Mouse (Mus musculus) limb, embryonic 13.5 days (tissue): Measurements from ENCODE around the gene March8. TPM values are rescaled to one million over a fixed set of nuclear protein-coding genes. Genes with fewer than 3 reads are reported as not detected.

Experiments used
- ATAC-seq: fragments of 200-750 bp; cut with Nextera tagmentation; 2 replicates; pipeline ENCODE4 v1.8.0; 2017; ENCODE audit warnings: low read depth, moderate number of reproducible peaks, moderate TSS enrichment; ENCODE audit not compliant: low FRiP score
- H3K27ac ChIP-seq: fragments of 300-500 bp; sonication (generic); 2 replicates; pipeline ENCODE4 v1.5.1; 2015; ENCODE audit warnings: inconsistent platforms, mild to moderate bottlenecking, moderate library complexity
- H3K27me3 ChIP-seq: fragments of 300-500 bp; sonication (generic); 2 replicates; pipeline ENCODE4 v1.6.1; 2015; ENCODE audit warnings: mild to moderate bottlenecking, inconsistent platforms
- H3K36me3 ChIP-seq: fragments of 300-500 bp; sonication (generic); 2 replicates; pipeline ENCODE4 v1.6.1; 2015; ENCODE audit warnings: inconsistent platforms, mild to moderate bottlenecking, moderate library complexity
- H3K4me1 ChIP-seq: fragments of 300-500 bp; sonication (generic); 2 replicates; pipeline ENCODE4 v1.6.1; 2015; ENCODE audit warnings: inconsistent platforms
- H3K4me2 ChIP-seq: fragments of 300-500 bp; sonication (generic); replicated peaks from 2 replicates; pipeline ENCODE4 v1.6.1; 2015; ENCODE audit warnings: inconsistent platforms, mild to moderate bottlenecking, moderate library complexity
- H3K4me3 ChIP-seq: fragments of 300-500 bp; sonication (generic); 2 replicates; pipeline ENCODE4 v1.5.1; 2015; ENCODE audit warnings: moderate library complexity, mild to moderate bottlenecking, inconsistent platforms
- H3K9ac ChIP-seq: fragments of 300-500 bp; sonication (generic); 2 replicates; pipeline ENCODE4 v1.6.1; 2015; ENCODE audit warnings: mild to moderate bottlenecking, inconsistent platforms
- H3K9me3 ChIP-seq: fragments of 300-500 bp; sonication (generic); 2 replicates; pipeline ENCODE4 v1.6.1; 2016; ENCODE audit warnings: inconsistent platforms
- WGBS: fragments of 180-500 bp; shearing (Covaris S2); methylation state at CpG from one replicate; pipeline ENCODE4 v1.1.7; 2015; 5-methylcytosine and 5-hydroxymethylcytosine counted together
- polyA plus RNA-seq: library from polyadenylated mRNA; unstranded; fragments of >200 nt; fragmentation: Nextera tagmentation; extraction: Ambion mirVana; gene quantifications from 2 replicates; pipeline ENCODE4 v1.2.1, GENCODE M21; 2015

March8 gene
- polyA plus RNA-seq, 1 experiment from 2014 or later = 24.2 TPM

DNA sequence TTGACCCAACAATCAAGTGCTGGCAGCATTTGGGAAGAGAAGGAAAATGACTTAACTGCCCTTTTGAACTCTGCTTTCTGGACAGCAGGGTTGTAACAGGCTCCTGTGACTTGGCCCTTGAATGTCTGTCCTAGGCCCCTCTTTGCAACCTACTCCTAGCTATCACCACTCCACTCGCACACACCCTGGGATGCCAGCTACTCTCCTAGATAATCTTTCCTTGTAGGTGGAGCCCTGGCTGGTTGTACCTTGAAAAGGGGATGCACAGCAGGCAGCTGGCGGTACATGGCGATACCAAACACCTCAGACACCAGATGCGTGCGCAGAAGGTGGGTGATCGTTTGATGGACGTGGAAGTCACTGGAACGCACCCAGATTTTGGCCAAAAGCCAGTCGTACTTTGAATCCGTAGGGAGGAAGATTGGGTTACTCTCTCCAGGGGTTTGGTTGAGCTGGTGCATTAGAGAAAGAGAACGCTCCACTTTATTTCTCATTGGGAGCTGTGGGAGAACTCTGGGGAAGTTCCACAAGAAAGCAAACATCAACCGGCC lies 77.4 kb downstream of the March8 start:
- Histone ChIP-seq H3K36me3 (peaks cover 7% of the 10 kb centered on the region), H3K27me3 (no peaks in the 10 kb centered on the region), H3K4me2 (no peak overlapping the region), H3K9ac (no peak overlapping the region), H3K4me1 (no peaks in the 10 kb centered on the region), H3K27ac (no peak overlapping the region), H3K9me3 (no peaks in the 10 kb centered on the region), H3K4me3 (no peak overlapping the region)
- no peak for ATAC-seq
- 86% methylated on average over 12 of the region's 12 CpGs for WGBS

DNA sequence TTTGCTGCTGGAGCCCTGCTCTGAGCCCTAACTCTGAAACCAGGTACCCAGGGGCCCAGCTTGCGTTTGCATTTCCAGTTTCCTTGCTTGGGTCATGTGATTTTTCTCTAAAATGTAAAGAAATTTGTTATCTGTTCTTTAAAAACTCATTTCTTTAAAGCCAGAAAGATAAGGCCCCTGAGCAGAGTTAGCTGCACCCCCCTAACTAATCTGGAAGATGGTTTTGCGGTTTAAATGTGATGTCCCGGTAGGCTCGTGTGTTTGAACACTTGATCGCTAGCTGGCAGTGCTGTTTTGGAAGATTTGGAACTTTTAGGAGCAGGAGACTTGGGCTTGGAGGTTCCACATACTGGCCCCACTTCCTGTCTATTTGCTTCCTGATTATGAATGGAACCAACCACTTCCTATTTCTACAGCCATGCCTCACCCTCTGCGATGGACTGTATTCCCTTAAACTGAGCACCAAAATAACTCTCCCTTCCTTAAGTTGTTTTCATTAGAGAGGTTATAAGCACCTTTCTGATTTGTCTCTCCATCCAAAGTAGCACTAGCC lies 78.3 kb downstream of the March8 start:
- Histone ChIP-seq H3K27ac (no peak overlapping the region), H3K27me3 (no peaks in the 10 kb centered on the region), H3K4me3 (no peak overlapping the region), H3K4me1 (no peaks in the 10 kb centered on the region), H3K9ac (no peak overlapping the region), H3K9me3 (no peaks in the 10 kb centered on the region), H3K36me3 (0 out of 2 replicates have a peak, but pooled peaks cover 3% of the 10 kb centered on the region), H3K4me2 (no peak overlapping the region)
- WGBS = 80% methylated on average over 6 of the region's 6 CpGs
- ATAC-seq = no peak

DNA sequence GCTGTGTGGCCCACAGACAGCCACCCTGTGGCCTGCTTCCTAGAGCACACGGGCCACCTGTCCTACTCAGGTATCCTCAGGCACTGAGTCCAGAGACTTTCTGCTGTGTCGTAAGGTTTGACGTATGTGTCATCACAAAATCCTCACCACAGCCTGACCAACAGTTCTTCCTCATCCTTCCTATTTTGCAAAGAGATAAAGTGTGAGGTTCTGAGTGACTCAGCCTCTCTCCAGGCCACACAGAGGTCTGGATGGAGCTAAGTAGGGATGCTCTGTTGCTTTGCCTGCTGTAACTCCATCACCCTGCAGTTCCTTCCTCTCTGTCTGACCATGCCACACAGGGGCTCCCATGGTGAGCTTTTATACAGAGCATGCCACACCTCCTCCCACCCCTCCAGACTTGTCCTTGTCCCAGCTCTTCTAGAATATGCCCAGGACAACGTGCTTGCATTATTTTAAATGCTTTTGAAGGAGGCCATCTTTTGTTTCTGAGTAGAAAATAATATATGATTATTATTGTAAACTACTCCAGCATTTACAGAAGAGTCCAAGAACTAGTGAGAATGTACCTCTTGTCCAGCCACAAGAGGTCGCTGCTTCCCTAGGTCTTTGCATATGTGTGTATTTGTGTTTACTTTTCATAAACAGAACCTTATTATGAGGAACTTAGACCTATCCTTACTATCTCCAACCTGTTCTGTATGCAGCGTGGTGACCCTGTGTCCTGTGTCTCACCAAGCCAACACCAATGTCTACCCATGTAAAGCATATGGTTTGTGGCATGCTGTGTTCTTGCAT lies 79.9 kb downstream of the March8 start:
- Histone ChIP-seq H3K27ac (no peak overlapping the region), H3K4me2 (no peak overlapping the region), H3K36me3 (0 out of 2 replicates have a peak, but pooled peaks cover under 1% of the 10 kb centered on the region), H3K27me3 (no peaks in the 10 kb centered on the region), H3K4me1 (no peaks in the 10 kb centered on the region), H3K9ac (no peak overlapping the region), H3K9me3 (no peaks in the 10 kb centered on the region), H3K4me3 (no peak overlapping the region)
- ATAC-seq = no peak
- WGBS = 67% methylated on average over 6 of the region's 6 CpGs

DNA sequence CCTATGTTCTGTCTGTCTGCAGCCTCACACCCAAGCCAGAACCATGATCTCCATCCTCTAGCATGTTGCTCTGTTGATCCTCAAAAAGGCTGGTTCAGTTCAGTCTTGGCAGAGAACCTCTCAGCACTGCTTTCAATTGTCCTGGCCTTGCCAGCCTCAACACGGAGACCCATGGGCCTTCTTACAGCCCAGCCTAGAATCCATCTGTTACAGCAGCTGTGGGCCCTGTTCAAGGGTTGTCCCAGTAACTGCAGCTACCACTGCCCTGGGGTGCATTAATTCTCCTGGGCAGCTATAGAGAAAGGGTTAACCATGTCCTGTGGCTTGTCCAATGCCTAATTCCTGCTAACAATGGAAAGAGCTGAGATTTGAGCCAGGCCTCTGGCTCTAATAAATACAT lies 80.7 kb downstream of the March8 start:
- no peak overlapping the region for H3K27ac ChIP-seq
- H3K27me3 ChIP-seq = no peaks in the 10 kb centered on the region
- H3K4me1 ChIP-seq = no peaks in the 10 kb centered on the region
- 57% methylated on average over 1 of the region's 1 CpGs for WGBS
- ATAC-seq = no peak
- H3K9ac ChIP-seq = no peak overlapping the region
- H3K9me3 ChIP-seq = no peaks in the 10 kb centered on the region
- H3K4me2 ChIP-seq = no peak overlapping the region
- no peaks in the 10 kb centered on the region for H3K36me3 ChIP-seq
- H3K4me3 ChIP-seq = no peak overlapping the region

DNA sequence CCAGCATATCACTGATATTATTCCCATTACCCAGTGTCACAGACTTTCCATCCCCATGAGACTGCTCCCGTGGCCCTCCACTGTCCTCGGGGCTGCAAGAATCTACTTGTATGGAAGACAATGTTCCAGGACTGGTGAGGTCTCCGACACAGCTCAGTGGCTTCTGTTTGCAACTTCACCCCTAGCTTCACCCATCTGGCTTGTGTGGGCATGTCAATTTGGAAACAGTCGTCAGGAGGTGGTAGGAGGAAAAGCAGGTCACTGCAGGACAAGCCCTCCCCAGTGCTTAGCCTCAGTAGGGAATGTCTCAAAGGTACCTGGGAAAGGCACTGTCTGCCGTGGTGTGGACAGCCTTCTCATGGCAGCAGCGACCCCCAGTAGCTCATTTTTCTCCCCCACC lies 81.9 kb downstream of the March8 start:
- no peak overlapping the region for H3K9ac ChIP-seq
- no peaks in the 10 kb centered on the region for H3K36me3 ChIP-seq
- H3K4me2 ChIP-seq = no peak overlapping the region
- no peak for ATAC-seq
- no peak overlapping the region for H3K27ac ChIP-seq
- H3K9me3 ChIP-seq = no peaks in the 10 kb centered on the region
- 54% methylated on average over 6 of the region's 6 CpGs for WGBS
- no peak overlapping the region for H3K4me3 ChIP-seq
- H3K4me1 ChIP-seq = no peaks in the 10 kb centered on the region
- H3K27me3 ChIP-seq = no peaks in the 10 kb centered on the region

DNA sequence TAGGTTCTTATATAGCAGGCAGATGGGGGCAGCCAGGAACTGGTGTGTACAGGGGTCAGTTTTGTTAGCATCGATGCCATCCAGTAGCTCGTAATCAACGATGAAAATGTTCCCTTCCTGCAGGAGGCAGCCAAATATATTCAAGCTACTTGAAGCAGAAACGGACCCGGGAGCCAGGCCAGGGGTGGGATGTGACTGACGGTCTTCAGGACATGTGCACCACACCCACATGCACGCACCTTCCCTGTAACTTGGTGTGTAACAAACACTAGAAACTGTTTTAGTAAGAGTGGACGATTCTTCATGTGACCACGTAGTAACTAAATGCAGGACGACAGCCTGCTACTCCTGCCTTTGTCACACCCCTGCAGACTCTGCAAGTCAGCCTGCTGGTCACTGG lies 82.4 kb downstream of the March8 start:
- Histone ChIP-seq H3K27ac (no peak overlapping the region), H3K4me2 (no peak overlapping the region), H3K27me3 (no peaks in the 10 kb centered on the region), H3K9ac (no peak overlapping the region), H3K4me1 (no peaks in the 10 kb centered on the region), H3K9me3 (no peaks in the 10 kb centered on the region), H3K36me3 (no peaks in the 10 kb centered on the region), H3K4me3 (no peak overlapping the region)
- 85% methylated on average over 10 of the region's 10 CpGs for WGBS
- no peak for ATAC-seq

DNA sequence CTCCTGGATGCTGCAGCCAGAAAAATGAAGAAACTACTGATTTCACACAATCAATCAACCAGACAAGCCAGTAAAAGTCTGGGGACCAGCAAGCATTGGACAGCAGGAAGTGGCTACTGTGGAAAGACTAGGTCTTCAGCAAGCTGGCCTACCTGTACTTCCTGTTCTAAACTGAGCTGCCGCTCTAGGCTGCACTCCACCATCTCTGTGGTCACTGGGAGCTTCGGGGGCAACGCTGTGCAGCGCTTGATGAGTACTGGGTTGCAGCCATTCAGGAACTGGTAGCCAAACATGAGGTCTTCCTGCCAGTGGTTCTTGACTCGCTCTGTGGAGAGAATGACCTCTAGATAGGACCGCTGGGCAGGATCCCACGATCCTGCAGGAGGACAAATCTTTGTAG lies 85.2 kb downstream of the March8 start:
- H3K27me3 ChIP-seq = no peaks in the 10 kb centered on the region
- H3K36me3 ChIP-seq = no peaks in the 10 kb centered on the region
- no peak overlapping the region for H3K4me3 ChIP-seq
- H3K27ac ChIP-seq = no peak overlapping the region
- H3K4me1 ChIP-seq = no peaks in the 10 kb centered on the region
- 88% methylated on average over 7 of the region's 7 CpGs for WGBS
- no peaks in the 10 kb centered on the region for H3K9me3 ChIP-seq
- no peak overlapping the region for H3K4me2 ChIP-seq
- H3K9ac ChIP-seq = no peak overlapping the region
- ATAC-seq = no peak

DNA sequence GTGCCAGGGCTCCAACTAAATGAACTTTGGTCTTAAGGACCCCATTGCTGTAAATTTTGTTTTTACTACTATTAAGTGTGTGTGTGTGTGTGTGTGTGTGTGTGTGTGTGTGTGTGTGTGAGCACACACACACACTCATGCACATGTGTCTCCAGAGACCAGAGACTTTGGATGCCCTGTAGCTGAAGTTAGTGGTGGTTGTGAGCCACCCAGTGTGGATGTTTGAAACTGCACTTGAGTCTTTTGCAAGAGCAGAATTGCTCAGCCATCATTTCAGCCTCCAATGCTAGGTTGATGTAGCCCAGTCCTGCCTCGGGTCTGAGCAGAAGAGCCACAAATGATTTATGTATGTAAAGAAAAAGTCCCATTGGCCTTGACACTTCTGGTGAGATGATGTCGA lies 85.8 kb downstream of the March8 start:
- H3K36me3 ChIP-seq = no peaks in the 10 kb centered on the region
- H3K4me1 ChIP-seq = no peaks in the 10 kb centered on the region
- WGBS = 66% methylated on average over 2 of the region's 2 CpGs
- no peak overlapping the region for H3K4me2 ChIP-seq
- no peak overlapping the region for H3K27ac ChIP-seq
- H3K9ac ChIP-seq = no peak overlapping the region
- ATAC-seq = no peak
- H3K27me3 ChIP-seq = no peaks in the 10 kb centered on the region
- no peaks in the 10 kb centered on the region for H3K9me3 ChIP-seq
- H3K4me3 ChIP-seq = no peak overlapping the region

DNA sequence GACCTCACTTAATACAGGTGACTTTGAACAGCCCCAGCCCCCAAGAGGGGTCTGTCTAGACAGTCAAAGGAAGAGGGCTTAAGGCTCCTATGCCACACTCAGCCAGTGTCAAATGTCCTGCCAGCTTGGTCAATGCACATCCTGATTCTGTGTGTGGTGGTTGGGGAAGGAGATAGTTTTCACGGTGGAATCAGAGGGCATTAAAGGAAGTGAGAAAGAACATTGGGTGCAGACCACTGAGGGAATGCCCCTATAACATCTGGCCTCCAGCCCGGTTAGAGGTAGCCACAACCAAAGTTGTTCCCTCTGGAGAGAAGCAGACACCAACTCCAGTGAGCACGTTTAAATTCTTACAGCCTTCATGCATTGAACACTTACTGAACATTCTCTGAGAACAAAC lies 89.7 kb downstream of the March8 start:
- no peak for ATAC-seq
- WGBS = 85% methylated on average over 3 of the region's 3 CpGs
- no peaks in the 10 kb centered on the region for H3K27me3 ChIP-seq
- no peak overlapping the region for H3K4me3 ChIP-seq
- no peaks in the 10 kb centered on the region for H3K36me3 ChIP-seq
- H3K9me3 ChIP-seq = peaks cover 4% of the 10 kb centered on the region; the same call in 1 of the 2 replicates
- H3K9ac ChIP-seq = no peak overlapping the region
- H3K4me2 ChIP-seq = no peak overlapping the region
- no peak overlapping the region for H3K27ac ChIP-seq
- no peaks in the 10 kb centered on the region for H3K4me1 ChIP-seq

DNA sequence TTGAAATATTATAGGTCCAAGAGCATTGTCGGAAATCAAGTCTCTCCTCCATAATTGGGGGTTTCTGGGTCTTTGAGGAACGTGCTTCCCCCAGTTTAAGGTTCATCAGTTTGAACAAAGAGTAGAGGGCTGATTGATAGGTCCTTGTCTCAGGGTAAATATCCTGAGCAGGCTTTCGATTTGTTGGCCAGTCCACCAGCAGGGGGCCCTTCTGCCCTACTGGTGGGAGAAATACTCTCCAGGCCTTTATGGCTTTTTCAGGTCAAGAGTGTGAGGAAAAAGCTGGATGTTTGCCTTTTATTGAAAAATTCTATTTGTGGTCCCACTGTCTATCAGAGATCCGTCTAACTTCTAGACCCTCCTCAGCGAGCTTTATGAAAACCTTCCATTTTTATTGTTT lies 90.5 kb downstream of the March8 start:
- Histone ChIP-seq H3K27me3 (no peaks in the 10 kb centered on the region), H3K4me3 (no peak overlapping the region), H3K9me3 (peaks cover 5% of the 10 kb centered on the region; the same call in 1 of the 2 replicates), H3K4me1 (no peaks in the 10 kb centered on the region), H3K27ac (no peak overlapping the region), H3K4me2 (no peak overlapping the region), H3K9ac (no peak overlapping the region), H3K36me3 (no peaks in the 10 kb centered on the region)
- WGBS = 66% methylated on average over 5 of the region's 5 CpGs
- ATAC-seq = no peak

DNA sequence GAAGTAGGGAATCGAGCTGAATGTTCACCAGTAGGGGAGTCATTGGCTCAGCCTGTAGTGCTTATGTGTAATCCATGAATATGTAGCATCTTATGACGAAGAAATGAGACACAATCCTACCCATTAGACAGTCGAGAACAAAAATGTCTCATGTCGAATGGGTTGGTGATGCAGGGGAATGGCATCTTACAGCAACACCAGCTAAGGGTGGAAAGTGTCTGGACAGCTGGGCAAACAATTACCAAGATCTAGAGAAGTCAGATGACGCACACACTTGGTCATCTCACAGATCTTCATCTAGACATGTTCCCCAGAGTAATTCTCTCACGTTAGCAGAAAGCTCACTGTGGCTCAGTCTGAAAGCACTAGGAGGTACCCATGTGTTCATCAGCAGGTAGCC lies 101.0 kb downstream of the March8 start:
- 79% methylated on average over 6 of the region's 6 CpGs for WGBS
- no peaks in the 10 kb centered on the region for H3K36me3 ChIP-seq

DNA sequence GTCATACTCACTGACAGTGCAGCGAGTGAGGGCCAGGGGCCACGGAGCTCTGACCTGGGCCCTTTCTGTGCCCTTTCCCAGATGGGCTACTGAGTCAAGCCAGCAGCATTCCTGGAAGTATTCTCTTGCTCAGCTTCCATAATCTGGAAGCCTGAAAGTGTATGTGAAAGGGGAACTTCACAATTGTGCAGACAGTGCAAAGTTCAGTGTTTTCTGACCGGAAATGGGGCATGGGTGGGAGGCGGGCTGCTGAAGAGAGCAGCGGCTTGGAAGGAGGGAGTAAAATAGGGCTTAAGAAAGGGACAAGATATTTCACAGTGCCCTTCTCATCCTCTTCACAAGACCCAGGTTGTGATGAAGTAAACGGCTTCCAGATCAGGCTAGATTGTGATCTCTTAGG lies 101.7 kb downstream of the March8 start:
- ATAC-seq = no peak
- no peak overlapping the region for H3K4me3 ChIP-seq
- H3K9me3 ChIP-seq = no peaks in the 10 kb centered on the region
- H3K4me2 ChIP-seq = no peak overlapping the region
- H3K27me3 ChIP-seq = no peaks in the 10 kb centered on the region
- H3K27ac ChIP-seq = no peak overlapping the region
- H3K36me3 ChIP-seq = no peaks in the 10 kb centered on the region
- no peak overlapping the region for H3K9ac ChIP-seq
- H3K4me1 ChIP-seq = no peaks in the 10 kb centered on the region
- 85% methylated on average over 6 of the region's 6 CpGs for WGBS

More for the DNA sequence above, 101.0 kb downstream of the March8 start:
- Histone ChIP-seq H3K9ac (no peak overlapping the region), H3K27ac (no peak overlapping the region), H3K4me3 (no peak overlapping the region), H3K27me3 (no peaks in the 10 kb centered on the region), H3K4me1 (no peaks in the 10 kb centered on the region), H3K4me2 (no peak overlapping the region), H3K9me3 (no peaks in the 10 kb centered on the region)
- ATAC-seq = no peak
